20 mouse cellular contexts compared by ENCODE assay signal in genomic region chr9:71773563-71773962, GRCm38 (mm10). TPM values are rescaled to one million over a fixed set of nuclear protein-coding genes. Genes with fewer than 3 reads are reported as not detected.
DNase-seq lines count a peak whose midpoint lies in the region; ATAC-seq and TF ChIP-seq lines count a peak whose summit lies in the region.
"Had no signal": no experiment of that assay in that cellular context is flagged by ENCODE, and none has a peak within 500 bp of the region (broad histone marks: within the 10 kb centered on the region; RNA-seq: fewer than 3 reads in every experiment).

No protein-coding gene starts in this region.

- H3K9ac ChIP-seq in liver, postnatal 0 days (replicated peaks) = no peak overlapping the region
- H3K9ac ChIP-seq in liver, embryonic 12.5 days = no peak overlapping the region
- H3K9ac ChIP-seq: forebrain, embryonic 12.5 days; heart, embryonic 13.5 days; hindbrain, embryonic 12.5 days; liver, embryonic 14.5 days; lung, embryonic 15.5 days had no signal

- no peak for ATAC-seq in liver, postnatal 0 days
- ATAC-seq in liver, embryonic 12.5 days = no peak
- ATAC-seq in granulocyte monocyte progenitor cell, adult 5-6 weeks (replicated peaks; ENCODE audit: poor library complexity, severe bottlenecking) = peak; percentile 54
- ATAC-seq in frontal cortex, adult (ENCODE audit: low TSS enrichment) = no peak

- no peaks in the 10 kb centered on the region for H3K36me3 ChIP-seq in liver, postnatal 0 days (replicated peaks; ENCODE audit: insufficient read depth, low read length)
- no peaks in the 10 kb centered on the region for H3K36me3 ChIP-seq in liver, embryonic 12.5 days
- H3K36me3 ChIP-seq: forebrain, embryonic 12.5 days; heart, embryonic 13.5 days; hindbrain, embryonic 12.5 days; lung, embryonic 15.5 days had no signal

- no peak for TF ChIP-seq EP300 in liver, postnatal 0 days (IDR thresholded peaks at IDR 0.05; ENCODE audit: low read depth)

- peaks cover 16% of the 10 kb centered on the region for H3K27me3 ChIP-seq in liver, postnatal 0 days (ENCODE audit: insufficient read depth, low read length)
- peaks cover 48% of the 10 kb centered on the region for H3K27me3 ChIP-seq in liver, embryonic 12.5 days (replicated peaks)
- H3K27me3 ChIP-seq: heart, embryonic 13.5 days; lung, embryonic 15.5 days had no signal

- H3K4me2 ChIP-seq in liver, postnatal 0 days (ENCODE audit: low read depth, low read length) = no peak overlapping the region
- H3K4me2 ChIP-seq in liver, embryonic 12.5 days = no peak overlapping the region
- H3K4me2 ChIP-seq: forebrain, embryonic 12.5 days; heart, embryonic 13.5 days; hindbrain, embryonic 12.5 days; lung, embryonic 15.5 days had no signal

- 27% methylated on average over 9 of the region's 9 CpGs for WGBS in liver, postnatal 0 days (ENCODE audit: insufficient replicate concordance)
- WGBS in liver, embryonic 12.5 days (ENCODE audit: insufficient replicate concordance) = 28% methylated on average over 9 of the region's 9 CpGs

- peaks cover 6% of the 10 kb centered on the region for H3K4me1 ChIP-seq in liver, postnatal 0 days (ENCODE audit: insufficient read depth)
- H3K4me1 ChIP-seq in liver, embryonic 12.5 days = 0 out of 2 replicates have a peak, but pooled peaks cover 12% of the 10 kb centered on the region

- no peak overlapping the region for H3K27ac ChIP-seq in liver, postnatal 0 days (ENCODE audit: low read depth)
- H3K27ac ChIP-seq in liver, embryonic 12.5 days = no peak overlapping the region
- H3K27ac ChIP-seq: forebrain, embryonic 12.5 days; heart, embryonic 13.5 days; hindbrain, embryonic 12.5 days; liver, embryonic 14.5 days; macrophage; midbrain, embryonic 10.5 days had no signal

- H3K9me3 ChIP-seq in liver, postnatal 0 days (ENCODE audit: low read length) = no peaks in the 10 kb centered on the region
- peaks cover 2% of the 10 kb centered on the region; the same call in 1 of the 2 replicates for H3K9me3 ChIP-seq in liver, embryonic 12.5 days (replicated peaks)
- H3K9me3 ChIP-seq: heart, embryonic 13.5 days; hindbrain, embryonic 12.5 days; lung, embryonic 15.5 days; midbrain, embryonic 10.5 days had no signal

- peak; percentile 20 for DNase-seq in liver, postnatal 0 days
- peak; percentile 18 to 27 for DNase-seq in B cell, adult 2 months
- peak; percentile 27 for DNase-seq in thymus, postnatal 25 days
- no peak for DNase-seq in urinary bladder, postnatal 10 days (ENCODE audit: low spot score)
- DNase-seq: adrenal gland, postnatal 36 days; cerebellum, adult 9-11 months; heart, adult 18-20 months; heart, postnatal 14 days; kidney, adult 18-20 months; kidney, postnatal 4 days had no signal

- H3K4me3 ChIP-seq in liver, postnatal 0 days (ENCODE audit: low read depth, low read length) = no peak overlapping the region
- H3K4me3 ChIP-seq in liver, embryonic 12.5 days = no peak overlapping the region
- H3K4me3 ChIP-seq: forebrain, embryonic 12.5 days; heart, embryonic 13.5 days; hindbrain, embryonic 12.5 days; lung, embryonic 15.5 days; midbrain, embryonic 10.5 days had no signal

- TF ChIP-seq CTCF in liver, postnatal 0 days (IDR thresholded peaks at IDR 0.05; ENCODE audit: low read depth) = no peak

RNA-seq across cellular contexts. Expression of gene Cgnl1, which starts 2.2 kb away (rescaled TPM):
- 1.7 and 2.2 TPM in 2 replicates for polyA plus RNA-seq in liver, postnatal 0 days (2015; fragmentation: Nextera tagmentation; extraction: Ambion mirVana)
- 3.0 TPM in 2 replicates for polyA plus RNA-seq in liver, embryonic 12.5 days (2016; fragmentation: Nextera tagmentation; extraction: Ambion mirVana)
- total RNA-seq in granulocyte monocyte progenitor cell, adult 5-6 weeks (2014; fragmentation: Nextera tagmentation) = 0.09 TPM in 1 of 2 replicates, not detected in the other
- 2.4 TPM in 1 of 2 replicates, not detected in the other for total RNA-seq in granulocyte monocyte progenitor cell, adult 5-6 weeks (2017)
